Mouse (Mus musculus): ENCODE measurements around the gene Fam234b.

GRCm38 (mm10) chr6:135162311-135162710 is 35.5 kb upstream of the Fam234b start:
- TF ChIP-seq CTCF (IDR thresholded peaks at IDR 0.05; ENCODE audit: low read depth, low read length) (no peak), POLR2A (IDR thresholded peaks at IDR 0.05; ENCODE audit: extremely low read depth, insufficient read depth, low read length) (no peak)
